Mouse (Mus musculus): ENCODE data around the gene Kirrel2.

DNA sequence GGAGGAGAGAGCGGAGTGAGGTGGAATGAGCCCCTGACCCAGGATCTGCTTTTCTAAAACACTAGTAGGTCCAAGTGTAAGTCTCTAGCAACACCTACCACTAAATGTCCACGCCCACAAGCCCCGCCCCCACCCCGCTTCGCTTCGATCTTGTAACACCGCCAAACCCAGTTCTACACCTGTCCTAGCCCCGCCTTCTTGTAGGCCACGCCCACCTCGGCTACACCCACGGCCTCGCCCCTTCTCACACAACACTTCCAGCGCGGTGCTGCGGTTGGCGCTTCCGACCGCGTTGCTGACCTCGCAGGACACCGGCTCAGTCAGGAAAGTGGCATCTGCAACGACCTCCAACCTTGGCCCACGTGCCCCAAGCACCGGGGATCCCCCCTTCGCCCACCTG lies 3.7 kb downstream of the Kirrel2 start:
- no peak for TF ChIP-seq CTCF (IDR thresholded peaks at IDR 0.05; ENCODE audit: low read depth, low read length)
- peak; percentile 39 for TF ChIP-seq POLR2A (IDR thresholded peaks at IDR 0.05; ENCODE audit: insufficient read depth, low read length)
- peak; percentile 49; the same call in 1 of the 2 replicates for TF ChIP-seq EP300 (IDR thresholded peaks at IDR 0.05; ENCODE audit: insufficient read depth, low read depth, low read length)
